Mouse (Mus musculus): ENCODE data around the gene Smpdl3a. TPM values are rescaled to one million over a fixed set of nuclear protein-coding genes. Genes with fewer than 3 reads are reported as not detected.
A peak's percentile ranks its signal among the peaks of the same experiment; 100 is the strongest.

The Smpdl3a gene
- 8.9 and 9.0 TPM in 2 replicates for polyA plus RNA-seq (2015; fragmentation: Nextera tagmentation; extraction: Ambion mirVana)

GRCm38 (mm10) chr10:57794018-57794417, at the start of gene Smpdl3a:
Gene Smpdl3a, plus strand, starts transcription at chr10:57794335.
- peaks cover 21% of the 10 kb centered on the region for H3K4me1 ChIP-seq
- peak within 1 kb of the TSS; percentile 73 for H3K9ac ChIP-seq
- 83% methylated on average over 7 of the region's 7 CpGs for WGBS
- peaks cover 10% of the 10 kb centered on the region for H3K9me3 ChIP-seq (replicated peaks)
- no peak for ATAC-seq
- peaks cover 30% of the 10 kb centered on the region for H3K36me3 ChIP-seq (ENCODE audit: poor library complexity, severe bottlenecking)
- peak within 1 kb of the TSS; percentile 88 for H3K4me2 ChIP-seq
- peak within 1 kb of the TSS; percentile 49 for H3K4me3 ChIP-seq
- peak within 1 kb of the TSS; percentile 41 for H3K27ac ChIP-seq
- H3K27me3 ChIP-seq, result no peaks in the 10 kb centered on the region

- ATAC-seq, result no peak
- H3K4me2 ChIP-seq, result no peak overlapping the region
- H3K27me3 ChIP-seq, result no peaks in the 10 kb centered on the region
- H3K27ac ChIP-seq, result no peak overlapping the region
- no peak overlapping the region for H3K4me3 ChIP-seq
- H3K36me3 ChIP-seq (ENCODE audit: poor library complexity, severe bottlenecking), result no peaks in the 10 kb centered on the region
- no peak overlapping the region for H3K9ac ChIP-seq
- H3K9me3 ChIP-seq (replicated peaks), result no peaks in the 10 kb centered on the region
- peaks cover 19% of the 10 kb centered on the region for H3K4me1 ChIP-seq
These were observed 48.7 kb upstream of the Smpdl3a start for GRCm38 (mm10) chr10:57745452-57745851.

- no peak overlapping the region for H3K9ac ChIP-seq
- H3K4me3 ChIP-seq, result no peak overlapping the region
- no peaks in the 10 kb centered on the region for H3K27me3 ChIP-seq
- H3K27ac ChIP-seq, result no peak overlapping the region
- no peaks in the 10 kb centered on the region for H3K9me3 ChIP-seq (replicated peaks)
- peaks cover 5% of the 10 kb centered on the region; the same call in 1 of the 2 replicates for H3K4me1 ChIP-seq
- ATAC-seq, result no peak
- H3K36me3 ChIP-seq (ENCODE audit: poor library complexity, severe bottlenecking), result no peaks in the 10 kb centered on the region
- H3K4me2 ChIP-seq, result no peak overlapping the region
These were observed 47.0 kb upstream of the Smpdl3a start for GRCm38 (mm10) chr10:57747127-57747526.

- Histone ChIP-seq H3K27ac (no peak overlapping the region), H3K4me1 (no peaks in the 10 kb centered on the region), H3K27me3 (no peaks in the 10 kb centered on the region), H3K9ac (no peak overlapping the region), H3K9me3 (replicated peaks) (no peaks in the 10 kb centered on the region), H3K4me2 (no peak overlapping the region), H3K36me3 (ENCODE audit: poor library complexity, severe bottlenecking) (no peaks in the 10 kb centered on the region), H3K4me3 (no peak overlapping the region)
- no peak for ATAC-seq
- WGBS, result 96% methylated on average over 1 of the region's 1 CpGs
These were observed 40.8 kb upstream of the Smpdl3a start for GRCm38 (mm10) chr10:57753343-57753742.

GRCm38 (mm10) chr10:57755201-57755736, 38.9 kb upstream of the Smpdl3a start:
- 93% methylated on average over 2 of the region's 2 CpGs for WGBS
- Histone ChIP-seq H3K27ac (no peak overlapping the region), H3K9me3 (replicated peaks) (peaks cover 5% of the 10 kb centered on the region; the same call in 1 of the 2 replicates), H3K9ac (no peak overlapping the region), H3K4me1 (no peaks in the 10 kb centered on the region), H3K27me3 (no peaks in the 10 kb centered on the region), H3K4me2 (no peak overlapping the region), H3K4me3 (no peak overlapping the region), H3K36me3 (ENCODE audit: poor library complexity, severe bottlenecking) (no peaks in the 10 kb centered on the region)
- ATAC-seq, result no peak

GRCm38 (mm10) chr10:57758999-57759398, 35.1 kb upstream of the Smpdl3a start:
- no peak for ATAC-seq
- H3K9me3 ChIP-seq (replicated peaks), result peaks cover 5% of the 10 kb centered on the region; the same call in 1 of the 2 replicates
- H3K4me1 ChIP-seq, result no peaks in the 10 kb centered on the region
- H3K27ac ChIP-seq, result no peak overlapping the region
- WGBS, result 90% methylated on average over 2 of the region's 2 CpGs
- no peak overlapping the region for H3K9ac ChIP-seq
- no peaks in the 10 kb centered on the region for H3K27me3 ChIP-seq
- H3K4me3 ChIP-seq, result no peak overlapping the region
- no peaks in the 10 kb centered on the region for H3K36me3 ChIP-seq (ENCODE audit: poor library complexity, severe bottlenecking)
- no peak overlapping the region for H3K4me2 ChIP-seq

- Histone ChIP-seq H3K27ac (no peak overlapping the region), H3K4me2 (no peak overlapping the region), H3K4me1 (no peaks in the 10 kb centered on the region), H3K27me3 (no peaks in the 10 kb centered on the region), H3K9ac (no peak overlapping the region), H3K36me3 (ENCODE audit: poor library complexity, severe bottlenecking) (no peaks in the 10 kb centered on the region), H3K4me3 (no peak overlapping the region), H3K9me3 (replicated peaks) (peaks cover 5% of the 10 kb centered on the region; the same call in 1 of the 2 replicates)
- WGBS, result 76% methylated on average over 3 of the region's 3 CpGs
- no peak for ATAC-seq
These were observed 33.4 kb upstream of the Smpdl3a start for GRCm38 (mm10) chr10:57760694-57761093.

- Histone ChIP-seq H3K27me3 (no peaks in the 10 kb centered on the region), H3K9me3 (replicated peaks) (peaks cover 5% of the 10 kb centered on the region; the same call in 1 of the 2 replicates), H3K4me3 (no peak overlapping the region), H3K4me1 (no peaks in the 10 kb centered on the region), H3K36me3 (ENCODE audit: poor library complexity, severe bottlenecking) (no peaks in the 10 kb centered on the region), H3K9ac (no peak overlapping the region), H3K27ac (no peak overlapping the region), H3K4me2 (no peak overlapping the region)
- ATAC-seq, result no peak
- 26% methylated on average over 1 of the region's 1 CpGs for WGBS
These were observed 31.1 kb upstream of the Smpdl3a start for GRCm38 (mm10) chr10:57763044-57763443.

- Histone ChIP-seq H3K4me2 (peak overlapping the region; percentile 61), H3K4me3 (0 out of 2 replicates have a peak overlapping the region, but pooled peaks have one; percentile 15), H3K27ac (peak overlapping the region; percentile 94), H3K4me1 (peaks cover 39% of the 10 kb centered on the region), H3K36me3 (ENCODE audit: poor library complexity, severe bottlenecking) (0 out of 2 replicates have a peak, but pooled peaks cover under 1% of the 10 kb centered on the region), H3K9me3 (replicated peaks) (no peaks in the 10 kb centered on the region), H3K27me3 (no peaks in the 10 kb centered on the region), H3K9ac (peak overlapping the region; percentile 38)
- peak; percentile 76 for ATAC-seq
- 9% methylated on average over 12 of the region's 13 CpGs for WGBS
These were observed 10.6 kb upstream of the Smpdl3a start for GRCm38 (mm10) chr10:57783289-57784130.

GRCm38 (mm10) chr10:57784131-57784875, 9.8 kb upstream of the Smpdl3a start:
- Histone ChIP-seq H3K36me3 (ENCODE audit: poor library complexity, severe bottlenecking) (0 out of 2 replicates have a peak, but pooled peaks cover 5% of the 10 kb centered on the region), H3K9ac (peak overlapping the region; percentile 69), H3K4me1 (peaks cover 39% of the 10 kb centered on the region), H3K9me3 (replicated peaks) (no peaks in the 10 kb centered on the region), H3K4me2 (peak overlapping the region; percentile 61), H3K4me3 (peak overlapping the region; percentile 45), H3K27me3 (no peaks in the 10 kb centered on the region), H3K27ac (peak overlapping the region; percentile 94)
- 1% methylated on average over 7 of the region's 7 CpGs for WGBS
- ATAC-seq, result peak; percentile 87

GRCm38 (mm10) chr10:57784876-57785150, 9.3 kb upstream of the Smpdl3a start, which contains the start of gene Fabp7:
Gene Fabp7, plus strand, starts transcription at chr10:57784881.
- H3K27ac ChIP-seq, result peak within 1 kb of the TSS; percentile 94

GRCm38 (mm10) chr10:57785552-57785951, 8.6 kb upstream of the Smpdl3a start:
- Histone ChIP-seq H3K36me3 (ENCODE audit: poor library complexity, severe bottlenecking) (peaks cover 10% of the 10 kb centered on the region; the same call in 1 of the 2 replicates), H3K27me3 (no peaks in the 10 kb centered on the region), H3K9ac (peak overlapping the region; percentile 69), H3K4me2 (peak overlapping the region; percentile 61), H3K4me1 (peaks cover 39% of the 10 kb centered on the region), H3K9me3 (replicated peaks) (no peaks in the 10 kb centered on the region), H3K27ac (peak overlapping the region; percentile 94), H3K4me3 (peak overlapping the region; percentile 45)
- no peak for ATAC-seq
- 26% methylated on average over 2 of the region's 2 CpGs for WGBS

More at GRCm38 (mm10) chr10:57784876-57785150, 9.3 kb upstream of the Smpdl3a start, which contains the start of gene Fabp7:
- Histone ChIP-seq H3K36me3 (ENCODE audit: poor library complexity, severe bottlenecking) (0 out of 2 replicates have a peak, but pooled peaks cover 5% of the 10 kb centered on the region), H3K9ac (peak within 1 kb of the TSS; percentile 69), H3K4me2 (peak within 1 kb of the TSS; percentile 61), H3K4me3 (peak within 1 kb of the TSS; percentile 45), H3K4me1 (peaks cover 39% of the 10 kb centered on the region), H3K9me3 (replicated peaks) (no peaks in the 10 kb centered on the region), H3K27me3 (no peaks in the 10 kb centered on the region)
- ATAC-seq, result no peak
- WGBS, result 2% methylated on average over 7 of the region's 7 CpGs

Measured in forebrain, embryonic 13.5 days (tissue).